Mouse (Mus musculus) liver, adult 10 weeks (tissue): ENCODE data around the gene Zfp955a. TPM values are rescaled to one million over a fixed set of nuclear protein-coding genes. Genes with fewer than 3 reads are reported as not detected.

ENCODE experiments used
- polyA plus RNA-seq: library from polyadenylated mRNA; stranded (reverse); fragments of 350-450 nt; fragmentation: Illumina TruSeq; extraction: RNeasy Lipid Tissue Mini Kit (QIAGEN cat#74804); gene quantifications from one replicate; pipeline ENCODE4 v1.2.3, GENCODE M21; 2014; ENCODE audit warnings: low read depth, low replicate concordance

Zfp955a gene
- polyA plus RNA-seq, result 13.7 TPM

GRCm38 (mm10) chr17:33254530-33255318, at the start of gene Zfp955a:
Gene Zfp955a (minus strand): TSS chr17:33255145.

GRCm38 (mm10) chr17:33289039-33289875, 34.3 kb upstream of the Zfp955a start, which contains the start of gene Zfp955b:
Gene Zfp955b (plus strand): TSS chr17:33289544.

GRCm38 (mm10) chr17:33264376-33264775, 9.4 kb upstream of the Zfp955a start, which contains the start of gene Olfr63:
Gene Olfr63 (plus strand): TSS chr17:33264676.

GRCm38 (mm10) chr17:33221590-33221989, 33.4 kb downstream of the Zfp955a start, which contains the start of gene Olfr1564:
Gene Olfr1564 (minus strand): TSS chr17:33221690.

GRCm38 (mm10) chr17:33191002-33191401, 63.9 kb downstream of the Zfp955a start, which contains the start of gene Olfr239:
Gene Olfr239 (plus strand): TSS chr17:33191302.

Other genes with a start within 250 kb of the Zfp955a start
- gene Zfp763, start 221.7 kb downstream of the Zfp955a start, polyA plus RNA-seq, result 5.7 TPM
- gene 4921501E09Rik, start 187.1 kb downstream of the Zfp955a start, polyA plus RNA-seq, result not detected
- 8.6 TPM for gene Zfp563, start 165.8 kb downstream of the Zfp955a start, polyA plus RNA-seq
- gene Morc2b, start 115.5 kb downstream of the Zfp955a start, polyA plus RNA-seq, result not detected
- not detected for gene Olfr55, start 86.7 kb downstream of the Zfp955a start, polyA plus RNA-seq
- gene Olfr239, start 63.8 kb downstream of the Zfp955a start, polyA plus RNA-seq, result not detected
- gene Olfr1564, start 33.5 kb downstream of the Zfp955a start, polyA plus RNA-seq, result not detected
- gene Olfr63, start 9.5 kb upstream of the Zfp955a start, polyA plus RNA-seq, result not detected
- gene Zfp955b, start 34.4 kb upstream of the Zfp955a start, polyA plus RNA-seq, result 7.9 TPM
- gene Zfp81, start 103.7 kb upstream of the Zfp955a start, polyA plus RNA-seq, result 8.5 TPM
- 14.7 TPM for gene Zfp101, start 139.5 kb upstream of the Zfp955a start, polyA plus RNA-seq
- gene Actl9, start 177.8 kb upstream of the Zfp955a start, polyA plus RNA-seq, result not detected